Mouse (Mus musculus): Measurements from ENCODE around the gene Kcnd3.

GRCm38 (mm10) chr3:105716353-105717000 lies 264.3 kb downstream of the Kcnd3 start:
- TF ChIP-seq CTCF (conservative IDR thresholded peaks at IDR 0.05; ENCODE audit: insufficient read depth, insufficient read length, low read depth, low read length) (no peak), POLR2A (IDR thresholded peaks at IDR 0.05; ENCODE audit: low read depth, low read length) (no peak)
